Mouse (Mus musculus) right cerebral cortex, adult 2 months (tissue): ENCODE measurements around the gene Pheta2.
"Not testable (repeated sequence)": the region's sequence is repeated elsewhere in the genome, so short reads cannot be mapped to it uniquely, and the experiment has no call there.

Experiments
- DNase-seq, 2 experiments: peaks; one replicate each; pipeline ENCODE4 v3.0.0; 2021 to 2022; ENCODE audit warnings: low spot score in 2 of 2

Gene Pheta2

DNA sequence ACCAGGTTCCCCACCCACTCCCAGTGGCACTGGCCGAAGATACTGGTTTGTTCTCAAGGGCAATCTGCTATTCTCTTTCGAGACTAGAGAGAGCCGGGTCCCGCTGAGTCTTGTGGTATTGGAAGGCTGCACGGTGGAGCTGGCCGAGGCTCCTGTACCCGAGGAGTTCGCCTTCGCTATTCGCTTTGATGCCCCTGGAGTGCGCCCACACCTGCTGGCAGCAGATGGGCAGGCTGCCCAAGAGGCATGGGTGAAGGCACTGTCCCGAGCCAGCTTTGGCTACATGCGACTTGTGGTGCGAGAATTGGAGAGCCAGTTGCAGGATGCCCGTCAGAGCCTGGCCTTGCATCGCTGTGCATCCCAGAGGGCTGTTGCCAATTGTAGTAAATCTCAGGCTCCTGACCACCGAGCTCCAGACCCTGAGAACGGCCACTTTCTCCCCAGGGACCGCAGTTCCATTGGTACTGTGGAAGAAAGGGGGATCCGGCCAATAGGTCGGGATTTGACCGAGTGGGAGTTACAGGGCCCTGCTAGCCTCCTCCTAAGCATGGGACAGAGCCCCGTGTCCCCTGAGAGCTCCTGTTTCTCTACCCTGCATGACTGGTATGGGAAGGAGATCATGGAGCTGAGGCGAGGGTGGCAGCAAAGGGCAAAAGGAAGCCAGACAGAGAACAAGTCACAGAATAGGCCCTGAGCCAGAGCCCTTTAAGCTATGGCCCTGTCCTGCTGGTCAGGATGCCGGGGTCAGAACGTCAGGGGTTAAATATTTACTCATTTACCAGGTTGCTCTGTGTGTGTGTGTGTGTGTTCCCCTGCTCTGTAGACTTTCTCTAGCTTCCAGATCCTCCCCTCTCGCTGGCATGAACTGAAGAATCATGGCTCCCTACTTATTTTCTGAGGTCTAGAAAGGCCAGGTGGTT is 4.9 kb downstream of the Pheta2 start:
- DNase-seq = no peak

DNA sequence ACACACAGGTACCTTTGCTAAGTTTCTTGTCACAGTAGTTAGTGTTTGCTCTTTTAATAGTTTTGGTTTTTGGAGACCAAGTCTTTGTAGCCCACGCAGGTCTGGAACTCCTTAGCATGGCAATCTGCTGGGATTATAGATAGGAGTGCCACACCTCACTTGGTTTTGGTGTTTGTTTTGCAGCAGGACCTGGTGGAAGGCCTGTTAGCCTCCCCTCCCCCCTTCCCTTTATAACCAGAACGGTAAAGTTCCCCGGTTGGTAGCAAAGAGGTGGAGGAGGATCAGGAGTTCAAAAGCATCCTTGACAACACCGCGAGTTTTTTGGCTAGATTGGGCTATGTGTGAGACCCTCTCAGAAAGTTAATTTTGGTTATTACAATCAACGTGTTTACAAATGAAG is 6.2 kb downstream of the Pheta2 start:
- DNase-seq = no peak

DNA sequence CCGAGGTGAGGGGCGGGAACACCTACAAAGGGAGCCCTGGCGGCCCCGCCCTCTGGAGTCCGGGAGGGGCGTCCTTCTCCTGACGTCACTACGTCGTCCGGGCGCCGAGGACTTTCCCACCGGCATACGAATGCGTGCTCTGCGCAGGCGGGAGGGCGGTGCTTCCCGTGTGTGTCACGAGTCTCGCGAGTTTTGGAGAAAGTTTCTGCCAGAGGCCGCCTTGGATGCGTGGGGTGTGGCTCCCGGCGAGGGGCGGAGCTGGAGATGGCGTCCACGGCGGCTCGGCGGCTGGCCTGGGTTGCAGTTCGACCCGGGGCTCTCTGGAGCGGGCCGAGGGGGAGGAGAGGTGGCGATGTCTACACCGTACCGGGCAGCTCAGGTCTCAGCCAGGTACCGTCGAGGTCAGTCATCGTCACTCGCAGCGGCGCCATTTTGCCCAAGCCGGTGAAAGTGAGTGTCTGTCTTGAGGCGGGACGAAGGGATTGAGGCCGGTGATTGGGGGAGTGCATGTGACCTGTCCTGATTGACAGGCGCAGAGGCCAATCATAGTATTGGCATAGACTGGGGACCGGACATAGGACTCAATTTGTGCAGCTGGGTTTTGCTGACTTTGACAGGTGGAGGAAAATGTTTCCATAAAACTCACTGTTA is 7.2 kb downstream of the Pheta2 start:
- DNase-seq = peak; percentile 98 to 99

DNA sequence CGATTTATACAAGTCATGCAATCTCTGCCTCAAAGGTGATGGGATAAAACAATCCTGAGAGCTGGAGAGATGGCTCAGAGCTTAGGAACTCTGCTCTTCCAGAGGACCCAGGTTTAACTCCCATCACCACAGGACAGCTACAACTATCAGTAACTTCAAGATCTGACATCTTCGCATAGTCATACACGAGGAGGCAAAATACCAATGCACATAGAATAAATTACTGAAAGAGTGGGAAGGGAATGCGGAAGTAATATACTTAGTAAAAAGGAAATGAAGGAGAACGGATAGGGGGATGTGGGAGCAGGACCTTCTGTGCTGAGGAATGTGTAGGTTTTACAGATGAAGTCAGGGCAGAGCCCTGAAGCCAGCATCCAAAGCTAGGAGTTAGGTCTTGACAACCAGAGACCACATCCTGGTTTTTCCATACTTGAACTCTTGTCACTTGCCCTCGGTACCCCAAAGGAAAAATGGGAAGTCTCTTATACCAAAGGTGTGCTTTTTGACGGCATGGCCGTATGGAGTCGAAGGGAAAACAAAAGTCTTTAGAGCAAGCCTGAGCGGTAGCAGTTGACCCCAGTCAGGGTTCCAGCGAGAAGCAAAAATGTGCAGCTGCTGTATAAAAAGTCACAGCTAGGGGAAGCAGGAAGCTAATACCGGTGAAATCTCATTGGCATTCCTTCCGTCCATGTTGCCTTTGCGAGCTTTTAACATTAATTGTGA is 8.0 kb downstream of the Pheta2 start:
- no peak for DNase-seq

DNA sequence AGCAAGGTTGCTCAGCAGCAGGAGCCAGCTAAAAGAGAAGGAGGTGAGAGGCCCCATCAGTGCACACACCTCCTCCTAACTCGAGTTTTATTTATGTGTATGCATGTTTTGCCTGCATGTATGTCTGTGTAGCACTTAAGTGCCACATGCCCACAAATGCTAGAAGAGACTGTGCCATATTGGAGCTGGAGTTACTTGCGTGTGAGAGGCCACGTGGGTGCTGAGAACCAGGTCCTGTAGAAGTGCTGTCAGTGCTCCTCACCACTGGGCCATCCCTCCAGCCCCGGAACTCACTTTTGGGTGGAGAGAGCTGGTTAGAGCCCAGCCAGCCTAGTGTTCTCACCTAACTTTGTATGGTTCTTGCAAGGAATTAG is 8.5 kb downstream of the Pheta2 start:
- DNase-seq = no peak

DNA sequence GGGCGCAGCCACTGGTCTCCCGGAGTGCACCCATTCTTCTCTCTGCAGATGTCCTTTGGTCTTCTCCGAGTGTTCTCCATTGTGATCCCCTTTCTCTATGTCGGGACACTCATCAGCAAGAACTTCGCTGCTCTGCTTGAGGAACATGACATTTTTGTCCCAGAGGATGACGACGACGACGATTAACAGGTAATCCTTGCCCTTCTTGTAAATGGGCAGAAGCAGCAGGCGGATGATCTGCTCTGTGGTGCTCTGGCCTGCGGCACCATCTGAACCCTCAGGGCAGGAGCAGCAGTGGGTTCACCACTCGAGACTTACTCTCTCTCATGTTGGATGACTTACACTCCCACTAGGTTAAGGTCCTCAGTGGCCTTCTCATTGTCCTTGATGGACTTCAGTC is 9.1 kb downstream of the Pheta2 start:
- no peak for DNase-seq

DNA sequence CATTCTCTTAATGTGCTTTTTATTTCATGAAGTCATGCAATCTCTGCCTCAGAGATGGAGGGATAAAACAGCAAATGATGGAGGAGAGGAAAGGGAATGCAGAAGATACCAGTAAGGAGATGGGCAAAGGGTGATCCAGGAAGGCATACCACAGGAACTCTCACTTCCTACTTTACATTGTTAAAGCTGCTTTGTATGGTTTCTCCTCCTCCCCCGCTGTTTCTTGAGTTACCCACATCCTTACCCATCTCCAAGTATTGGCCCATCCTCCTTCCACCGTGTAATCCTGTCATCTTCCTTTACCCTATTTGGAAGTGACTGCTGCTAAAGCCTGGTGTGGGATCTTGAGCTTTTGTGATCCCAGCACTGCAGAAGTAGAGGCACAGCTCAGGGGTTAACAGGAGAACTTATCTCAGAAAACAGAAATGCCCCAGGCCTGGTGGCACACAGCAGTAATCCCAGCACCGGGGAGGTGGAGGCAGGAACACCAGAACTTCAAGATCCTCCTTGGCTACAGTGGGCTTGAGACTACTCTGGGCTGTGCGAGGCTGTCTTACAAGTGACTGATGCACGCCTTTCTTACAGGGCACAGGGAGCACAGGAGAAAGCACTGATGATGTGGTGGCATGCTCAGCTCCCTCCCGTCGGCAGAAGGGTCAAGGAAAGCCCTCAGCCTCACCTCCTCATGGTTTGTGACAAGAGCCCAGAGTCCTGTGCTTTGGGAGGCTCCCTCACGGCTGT is 9.7 kb downstream of the Pheta2 start:
- no peak for DNase-seq

DNA sequence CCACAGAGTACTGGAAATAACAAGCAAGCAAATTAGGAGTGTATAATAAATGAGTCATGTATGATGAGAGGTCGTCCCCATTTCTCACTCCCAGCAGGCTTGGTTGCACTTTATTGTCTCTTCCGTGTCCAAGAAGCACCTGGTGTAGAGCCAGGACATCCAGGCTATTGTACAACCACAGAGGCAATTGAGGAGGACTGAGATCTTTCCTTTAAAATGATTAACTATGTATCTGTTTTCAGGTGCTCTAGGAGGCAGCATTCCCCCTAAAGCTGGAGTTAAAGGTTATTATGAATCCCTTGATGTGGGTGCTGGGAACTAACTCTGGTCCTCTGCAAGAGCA is 10.2 kb downstream of the Pheta2 start:
- no peak for DNase-seq

DNA sequence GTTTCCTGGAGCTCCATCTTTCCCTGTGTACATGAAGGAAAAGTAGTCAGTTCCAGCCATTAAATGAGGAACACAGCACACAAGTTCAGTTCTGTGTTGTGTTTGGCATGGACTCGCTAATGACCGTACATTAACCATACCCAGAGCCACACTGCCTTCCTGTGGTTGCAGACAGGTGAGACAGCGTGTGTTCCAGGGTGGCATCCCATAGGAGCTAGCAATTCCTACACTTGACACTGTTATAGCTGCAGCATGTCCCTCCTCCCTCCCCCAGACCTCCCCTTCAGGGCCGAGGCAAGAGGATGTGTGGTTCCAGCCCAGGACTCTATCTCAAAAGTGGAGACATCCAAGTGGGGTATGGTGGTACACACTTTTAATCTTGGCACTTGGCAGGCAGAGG is 11.6 kb downstream of the Pheta2 start:
- no peak for DNase-seq

DNA sequence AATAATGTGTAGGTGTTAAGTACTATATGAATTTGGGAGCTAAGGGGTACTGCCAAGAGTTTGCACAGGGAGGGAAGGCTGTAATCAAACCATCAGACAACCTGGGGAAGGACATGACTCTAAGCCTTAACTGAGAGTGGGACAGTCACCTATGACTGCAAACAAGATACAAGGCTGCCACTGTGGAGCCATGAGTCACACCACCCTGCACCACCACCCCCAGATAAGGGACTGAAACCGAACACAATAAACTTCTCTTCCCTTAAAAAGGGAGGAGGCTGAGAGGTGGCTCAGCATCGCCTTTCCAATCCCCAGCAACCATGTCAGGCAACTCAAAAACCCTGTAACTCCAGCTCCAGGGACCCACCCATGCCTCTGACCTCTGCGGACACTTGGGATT is 12.7 kb downstream of the Pheta2 start:
- DNase-seq = no peak

DNA sequence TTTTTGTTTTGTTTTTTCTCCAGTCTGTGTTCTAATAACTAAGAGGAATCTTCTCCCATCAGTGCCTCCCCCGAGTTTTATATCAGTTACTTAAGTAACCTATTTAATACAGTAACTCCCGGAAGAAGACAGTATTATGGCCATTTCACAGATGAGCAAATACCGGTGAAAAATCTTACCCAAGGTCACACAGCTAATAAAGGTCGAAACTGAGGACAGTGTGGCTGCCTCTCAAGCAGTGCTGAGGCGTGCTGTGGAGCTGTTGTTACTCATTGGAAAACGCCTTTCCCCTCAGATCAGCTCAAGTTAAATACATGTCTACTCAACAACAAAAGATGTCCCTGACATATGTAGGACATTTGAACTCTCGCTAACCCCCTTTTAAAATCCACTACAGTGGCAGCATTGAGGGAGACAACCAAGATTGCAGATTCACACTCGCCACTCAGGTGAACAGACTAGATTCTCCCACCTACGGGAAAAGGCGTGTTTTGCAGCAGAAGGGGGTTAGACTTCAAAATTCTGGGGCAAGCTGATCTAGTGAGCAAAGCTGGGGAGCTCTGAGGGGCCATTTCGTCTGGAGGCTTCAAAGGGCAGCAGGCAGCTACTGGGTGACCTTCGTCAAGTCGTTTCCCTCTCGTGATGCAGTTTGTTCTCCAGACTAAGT is 14.5 kb downstream of the Pheta2 start:
- peak in 1 of 2 experiments; percentile 22 for DNase-seq

DNA sequence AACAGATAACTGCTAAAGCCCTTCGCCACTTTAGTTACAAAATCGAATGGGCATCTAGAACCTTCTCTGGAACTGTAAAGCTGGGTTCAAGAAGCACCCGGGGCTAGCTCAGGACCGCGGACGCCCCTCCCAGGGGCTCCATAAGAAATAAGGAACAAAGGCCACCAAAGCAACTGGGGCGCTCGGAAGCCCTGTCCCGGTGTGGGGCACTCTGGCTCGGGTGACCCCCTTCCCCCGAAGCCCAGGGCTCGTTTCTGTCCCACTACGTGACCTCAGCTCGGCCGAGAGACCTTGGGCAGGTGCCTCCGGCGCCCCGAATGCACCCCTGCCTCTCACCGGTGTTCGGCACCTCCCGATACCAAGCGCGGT is 15.0 kb downstream of the Pheta2 start:
- no peak for DNase-seq

DNA sequence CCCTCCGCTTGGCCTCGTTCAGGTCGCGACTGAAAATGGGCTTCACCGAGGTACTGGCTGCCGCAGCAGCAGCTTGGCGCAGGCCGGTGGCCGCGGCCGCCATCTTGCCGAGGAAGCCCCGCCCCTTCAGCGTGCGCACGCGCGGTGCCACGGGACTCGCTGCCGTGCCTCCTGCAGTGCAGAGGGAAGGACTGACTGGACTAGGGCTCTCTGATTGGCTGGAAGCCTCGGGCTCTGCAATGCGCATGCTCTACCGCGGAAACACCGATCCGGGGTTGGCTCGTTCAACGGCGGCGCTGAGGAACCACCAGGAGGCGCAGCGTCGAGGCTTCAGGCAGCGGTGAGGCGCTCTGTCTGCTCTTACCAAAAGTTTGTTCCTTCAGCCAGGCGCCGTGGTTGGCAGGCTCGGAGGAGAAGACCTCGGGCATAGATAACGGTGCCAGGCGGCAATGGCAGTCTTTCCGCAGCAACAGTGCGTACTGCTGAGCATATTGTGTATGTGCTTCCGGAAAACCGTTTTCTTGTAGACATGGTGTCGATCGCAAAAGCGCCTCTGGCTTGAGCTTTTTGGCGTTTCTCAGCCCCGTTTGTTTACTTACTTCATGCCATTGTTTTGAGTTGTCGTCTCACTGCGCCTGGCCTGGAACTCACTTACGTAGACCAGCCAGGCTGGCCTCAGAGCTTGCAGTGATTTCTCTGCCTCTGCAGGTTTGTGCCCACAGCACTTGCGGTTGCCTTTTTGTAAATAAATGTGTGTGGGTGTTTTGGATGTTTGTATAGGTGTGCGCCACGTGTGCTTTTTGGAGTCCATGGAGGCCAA is 15.6 kb downstream of the Pheta2 start, which contains the start of gene Ndufa6:
TSS of gene Ndufa6 (minus strand) at position 197 of the 820 bp plus-strand sequence.
- peak; percentile 95 to 96 for DNase-seq

DNA sequence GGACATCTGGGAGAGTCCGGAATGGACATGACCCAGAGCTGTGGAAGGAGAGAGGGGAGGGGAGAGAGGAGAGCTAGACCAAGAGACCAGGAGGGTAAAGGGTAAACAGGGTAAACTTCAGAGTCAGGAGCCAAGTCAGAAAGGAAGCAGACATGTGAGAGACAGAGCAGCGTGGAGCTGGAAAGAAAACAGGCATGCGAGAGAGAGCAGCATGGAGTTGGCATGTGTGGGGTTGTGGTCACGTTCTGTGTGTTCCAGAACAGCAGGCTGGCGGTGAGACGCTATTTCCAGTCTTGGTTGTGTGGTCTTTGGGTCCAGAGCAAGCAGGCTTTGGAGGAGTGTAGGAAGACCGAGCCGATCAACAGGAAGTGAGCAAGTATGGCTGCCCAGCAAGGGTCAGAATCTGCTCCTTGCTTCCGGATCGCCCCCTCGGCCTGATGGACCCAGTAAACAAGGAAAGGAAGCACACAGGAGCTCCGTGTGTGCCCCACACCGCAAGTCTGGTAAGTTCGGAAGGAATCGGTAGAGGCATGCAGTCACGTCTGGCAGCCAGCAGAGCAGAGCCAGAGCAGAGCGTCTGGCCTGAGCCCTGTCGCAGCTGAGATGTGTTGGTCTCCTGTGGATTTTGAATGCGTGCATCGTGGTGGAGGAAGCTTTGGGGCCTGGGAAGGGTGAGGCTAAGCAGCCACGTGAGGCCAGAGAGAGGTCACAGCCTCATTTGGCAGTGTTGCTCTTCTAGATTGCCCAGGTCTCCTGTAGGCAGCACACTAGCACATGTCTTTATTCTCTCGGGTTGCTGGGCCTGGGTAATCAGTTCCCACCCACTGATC is 19.9 kb downstream of the Pheta2 start:
- no peak for DNase-seq

DNA sequence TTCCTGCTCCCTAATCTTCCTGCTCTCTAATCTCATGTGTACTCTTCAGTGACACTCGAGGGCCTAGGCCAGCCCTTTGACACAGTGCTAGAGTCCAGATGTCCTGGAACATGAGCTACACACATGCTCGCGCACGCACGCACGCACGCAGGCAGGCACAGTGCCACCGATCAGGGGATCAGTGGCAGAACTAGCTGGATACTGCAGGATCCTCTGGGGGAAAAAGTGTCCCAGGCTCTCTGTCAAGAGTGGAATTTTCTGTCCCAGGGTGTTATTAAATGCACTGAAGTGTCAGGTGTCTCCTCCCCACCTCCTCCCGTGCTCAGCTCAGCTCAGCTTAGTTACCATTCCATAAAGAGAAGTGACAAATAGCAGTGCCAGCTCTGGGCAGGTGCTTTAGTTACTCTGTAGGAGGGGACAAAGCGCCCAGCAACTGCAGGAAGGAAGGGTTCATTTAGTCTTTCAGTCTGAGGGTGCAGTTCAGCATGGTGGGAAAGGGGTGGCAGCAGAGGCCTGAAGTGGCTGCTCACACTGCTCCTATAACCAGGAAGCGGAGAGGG is 22.8 kb downstream of the Pheta2 start:
- DNase-seq = no peak

DNA sequence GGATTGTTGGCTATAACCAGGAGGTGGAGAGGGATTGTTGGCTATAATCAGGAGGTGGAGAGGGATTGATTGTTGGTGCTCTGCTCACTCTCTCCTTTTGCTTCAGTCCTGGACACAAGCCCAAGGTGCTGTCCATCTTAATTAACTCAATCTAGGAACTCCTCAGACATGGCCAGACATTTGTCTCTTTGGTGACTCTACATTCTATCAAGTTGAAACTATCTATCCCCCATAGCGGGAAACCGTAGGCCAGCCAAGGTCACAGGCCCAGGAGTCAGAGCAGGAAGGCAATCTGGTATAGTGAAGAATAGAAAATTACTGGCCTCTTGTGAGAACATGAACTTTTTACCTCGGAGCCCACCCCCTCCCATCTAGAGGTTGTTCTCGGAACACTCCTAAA is 23.5 kb downstream of the Pheta2 start:
- no peak for DNase-seq

DNA sequence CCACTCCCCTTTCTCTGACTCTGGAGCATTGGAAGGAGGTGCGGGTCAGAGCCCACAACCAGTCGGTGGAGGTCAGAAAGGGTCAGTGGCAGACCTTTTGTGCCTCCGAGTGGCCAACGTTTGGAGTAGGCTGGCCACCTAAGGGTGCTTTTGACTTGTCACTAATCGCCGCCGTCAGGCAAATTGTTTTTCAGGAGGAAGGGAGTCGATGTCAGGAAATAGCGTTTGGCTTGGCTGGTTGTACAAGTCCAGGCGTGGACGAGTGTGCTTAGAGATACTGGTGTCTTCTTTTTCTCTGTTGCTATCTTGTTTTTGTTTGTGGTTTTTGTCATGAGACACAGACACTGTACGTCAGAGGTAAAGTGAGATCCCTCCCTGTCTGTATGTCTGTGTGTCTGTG is 25.1 kb downstream of the Pheta2 start:
- not testable (repeated sequence) for DNase-seq

DNA sequence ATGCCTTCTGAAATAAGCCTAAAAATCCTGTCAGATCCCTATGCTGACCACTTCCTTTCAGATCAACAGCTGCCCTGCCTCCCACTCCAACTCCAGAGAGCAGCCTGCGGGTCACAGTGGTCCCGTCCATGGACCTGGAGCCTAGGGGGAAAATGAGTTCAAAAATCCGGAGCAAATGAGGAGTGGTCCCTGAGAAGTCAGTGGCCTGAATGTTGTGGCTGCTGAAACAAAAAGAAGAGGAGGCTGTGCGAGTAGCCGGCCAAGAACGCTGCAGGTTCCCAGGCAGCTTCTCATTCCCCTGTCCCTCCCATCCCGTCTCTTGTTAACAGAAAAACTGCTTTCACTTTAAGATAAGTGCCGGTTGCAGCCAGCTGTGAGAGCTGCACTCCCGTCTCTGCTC is 25.8 kb downstream of the Pheta2 start:
- DNase-seq = not testable (repeated sequence)

DNA sequence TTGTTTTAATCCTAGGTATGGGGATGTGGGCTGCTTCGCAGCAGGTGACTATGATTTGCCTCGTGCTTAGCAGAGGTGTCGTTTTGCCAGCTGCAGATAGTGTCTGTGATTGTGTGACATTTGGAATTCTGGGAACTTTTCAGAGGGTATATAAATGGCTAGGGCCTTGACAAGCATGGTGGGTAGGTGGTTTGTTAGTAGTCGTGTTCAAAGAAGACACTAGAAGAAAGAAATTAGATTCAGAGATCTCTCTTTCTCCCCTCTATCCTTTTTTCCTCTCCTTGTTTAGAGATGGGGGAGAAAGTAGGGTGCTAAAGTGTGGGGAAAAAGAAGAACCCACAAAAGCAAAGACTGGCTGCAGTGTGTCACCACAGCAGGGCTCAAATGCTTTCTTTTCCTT is 29.4 kb downstream of the Pheta2 start:
- no peak for DNase-seq
